Mouse (Mus musculus) telencephalon, adult 2 months (tissue): ENCODE results near the gene Kalrn.

Experiments
- DNase-seq: peaks from one replicate; pipeline ENCODE4 v3.0.0-alpha.2; 2011; ENCODE audit warnings: low read depth, low spot score

The Kalrn gene

DNA sequence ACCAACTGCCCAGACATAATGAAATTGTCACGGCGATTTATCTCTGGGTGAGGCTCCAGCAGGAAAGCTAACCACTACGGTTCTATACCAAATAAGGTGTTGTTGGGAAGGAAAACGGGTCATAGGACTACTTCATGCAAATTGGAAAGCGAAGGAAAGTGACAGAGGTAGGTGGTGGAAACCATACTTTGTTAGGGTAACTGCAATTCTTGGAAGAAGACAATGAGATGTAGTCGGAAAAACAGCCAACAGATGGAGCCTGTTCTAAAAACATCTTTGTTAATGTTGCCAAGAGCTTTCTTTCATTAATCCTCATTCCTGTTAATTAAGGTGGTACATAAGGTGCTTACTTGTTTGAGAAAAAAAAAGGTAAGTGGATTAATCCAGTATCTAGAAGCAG lies 533.1 kb downstream of the Kalrn start:
- no peak for DNase-seq

DNA sequence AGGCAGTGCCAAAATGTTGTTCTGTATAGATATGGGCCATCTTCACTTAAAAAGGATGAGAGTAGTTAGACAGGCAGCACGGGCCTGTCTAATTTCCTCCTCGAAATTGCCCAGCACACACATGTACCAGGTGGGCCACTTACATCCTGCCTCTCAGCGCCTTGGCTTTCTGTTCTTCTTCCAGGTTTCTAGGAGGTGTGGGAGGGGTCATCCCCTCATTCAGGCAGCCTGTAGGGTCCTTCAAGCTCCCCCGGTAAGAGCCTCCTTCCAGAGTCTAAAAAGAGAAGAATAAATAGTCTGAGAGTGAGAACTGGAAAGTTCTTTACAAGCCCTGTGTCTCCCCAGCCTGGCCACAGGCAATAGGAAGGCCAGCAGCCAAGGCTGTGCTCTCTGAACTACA lies 533.6 kb downstream of the Kalrn start:
- no peak for DNase-seq

DNA sequence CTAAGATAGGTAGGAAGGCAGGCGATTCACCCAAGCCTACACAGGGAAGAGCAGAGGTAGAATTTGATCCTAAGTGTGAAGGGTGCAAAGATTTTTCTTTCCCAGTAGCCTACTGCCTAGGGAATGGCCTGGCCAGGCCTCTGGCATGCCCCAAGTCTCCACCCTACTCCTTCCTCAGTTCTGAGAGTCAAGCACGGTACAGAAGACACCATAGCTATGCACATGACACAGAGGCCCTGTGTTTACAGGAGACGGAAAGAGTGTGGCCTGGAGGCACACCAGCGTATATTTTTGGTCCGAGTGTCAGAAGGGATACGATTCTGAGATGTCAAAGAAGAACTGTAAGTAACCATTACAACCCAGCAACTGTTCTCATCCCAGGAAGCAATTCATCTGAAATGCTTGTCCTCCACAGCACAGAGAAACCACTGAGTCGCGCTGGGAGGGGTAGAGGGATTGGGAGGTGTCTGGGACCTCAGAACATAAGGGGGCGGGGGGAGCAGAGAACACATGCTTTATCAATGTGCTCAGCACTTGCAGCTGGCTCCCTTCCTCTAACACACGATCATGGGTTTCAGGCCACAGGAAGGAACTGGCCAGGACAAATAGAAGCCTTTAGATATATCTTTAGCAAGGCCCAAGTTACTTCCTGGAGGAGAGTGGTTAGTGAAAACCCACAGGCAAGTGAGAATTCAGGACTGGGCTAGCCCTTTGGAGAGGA lies 536.8 kb downstream of the Kalrn start:
- DNase-seq, result no peak

DNA sequence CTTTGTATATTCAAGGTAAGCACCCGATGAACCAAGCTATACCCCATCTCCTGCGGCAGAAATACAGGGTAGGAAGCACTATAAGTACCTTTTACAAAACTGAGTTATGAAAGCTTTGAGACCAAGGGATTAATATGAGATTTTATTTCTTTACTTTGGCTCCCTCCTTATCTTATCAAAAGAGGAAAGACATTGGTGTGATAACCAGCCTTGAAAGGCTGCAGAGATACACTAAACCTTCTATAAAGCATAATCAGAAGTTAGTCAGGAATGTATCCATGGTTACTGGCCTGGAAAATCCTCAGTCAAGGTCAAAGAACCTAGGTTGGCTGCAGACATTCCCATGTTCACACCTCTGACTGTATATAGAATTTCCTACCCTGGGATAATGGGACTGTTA lies 537.6 kb downstream of the Kalrn start:
- no peak for DNase-seq

DNA sequence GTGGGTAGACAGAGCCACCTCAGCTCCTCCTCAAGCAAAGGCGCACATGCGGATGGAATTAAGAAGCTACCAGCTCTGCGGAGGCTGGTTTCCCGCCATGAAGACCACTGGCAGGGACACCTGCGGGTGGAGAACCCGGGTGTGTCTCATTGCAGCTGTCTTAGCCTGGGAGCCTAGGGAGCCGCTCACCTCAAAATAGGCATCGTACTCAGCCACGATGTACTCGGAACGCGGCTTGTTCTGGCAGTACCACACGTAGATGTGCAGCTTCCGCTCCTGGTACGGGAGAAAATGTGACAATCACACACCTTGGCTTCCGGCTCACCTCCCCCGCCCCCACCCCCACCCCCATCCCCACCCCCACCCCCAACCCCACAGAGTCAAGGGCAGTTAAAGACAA lies 539.1 kb downstream of the Kalrn start:
- DNase-seq, result no peak

- no peak for DNase-seq
Measured at GRCm38 (mm10) chr16:34032011-34032645, 541.2 kb downstream of the Kalrn start.

DNA sequence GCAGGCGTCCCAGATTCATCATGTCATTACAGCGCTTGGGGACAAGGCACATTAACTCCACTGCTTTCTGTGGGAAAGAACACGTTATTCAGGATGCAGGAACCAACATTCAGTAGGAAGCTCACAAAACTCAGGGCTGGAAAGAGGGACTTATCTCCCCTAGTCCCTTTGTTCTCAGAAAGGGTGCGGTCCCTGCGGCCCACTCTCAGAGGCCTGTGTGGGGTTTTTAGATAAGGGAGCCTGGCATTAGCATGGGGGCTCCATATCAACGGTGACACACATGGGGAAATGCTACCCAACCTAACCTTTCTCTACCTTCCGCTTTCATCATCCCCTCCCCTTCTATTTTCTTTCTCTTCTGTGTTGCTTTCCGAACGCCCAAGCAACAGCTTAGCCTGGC lies 541.8 kb downstream of the Kalrn start:
- no peak for DNase-seq

GRCm38 (mm10) chr16:34030379-34030778 lies 543.0 kb downstream of the Kalrn start:
- no peak for DNase-seq

- DNase-seq, result no peak
Measured at GRCm38 (mm10) chr16:34029790-34030189, 543.5 kb downstream of the Kalrn start.

DNA sequence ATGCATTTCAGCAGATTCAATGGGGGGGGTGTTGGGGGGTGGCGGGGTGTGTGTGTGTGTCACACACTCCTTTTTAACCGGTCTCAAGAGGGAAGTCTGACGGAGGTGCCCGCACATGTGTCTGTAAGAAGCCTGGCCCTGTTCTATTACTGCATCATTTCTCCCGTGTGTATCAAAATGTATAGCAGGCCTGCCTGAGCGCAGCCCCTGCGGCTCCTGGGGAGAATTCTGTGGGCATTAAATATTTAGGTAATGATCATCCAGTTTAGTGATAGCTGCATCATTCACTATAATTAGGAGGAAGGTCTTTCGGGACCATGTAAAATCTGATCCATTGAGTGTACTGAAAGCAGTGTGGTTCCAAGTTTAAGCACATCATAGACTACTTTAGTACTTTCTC lies 556.1 kb downstream of the Kalrn start:
- DNase-seq, result no peak

DNA sequence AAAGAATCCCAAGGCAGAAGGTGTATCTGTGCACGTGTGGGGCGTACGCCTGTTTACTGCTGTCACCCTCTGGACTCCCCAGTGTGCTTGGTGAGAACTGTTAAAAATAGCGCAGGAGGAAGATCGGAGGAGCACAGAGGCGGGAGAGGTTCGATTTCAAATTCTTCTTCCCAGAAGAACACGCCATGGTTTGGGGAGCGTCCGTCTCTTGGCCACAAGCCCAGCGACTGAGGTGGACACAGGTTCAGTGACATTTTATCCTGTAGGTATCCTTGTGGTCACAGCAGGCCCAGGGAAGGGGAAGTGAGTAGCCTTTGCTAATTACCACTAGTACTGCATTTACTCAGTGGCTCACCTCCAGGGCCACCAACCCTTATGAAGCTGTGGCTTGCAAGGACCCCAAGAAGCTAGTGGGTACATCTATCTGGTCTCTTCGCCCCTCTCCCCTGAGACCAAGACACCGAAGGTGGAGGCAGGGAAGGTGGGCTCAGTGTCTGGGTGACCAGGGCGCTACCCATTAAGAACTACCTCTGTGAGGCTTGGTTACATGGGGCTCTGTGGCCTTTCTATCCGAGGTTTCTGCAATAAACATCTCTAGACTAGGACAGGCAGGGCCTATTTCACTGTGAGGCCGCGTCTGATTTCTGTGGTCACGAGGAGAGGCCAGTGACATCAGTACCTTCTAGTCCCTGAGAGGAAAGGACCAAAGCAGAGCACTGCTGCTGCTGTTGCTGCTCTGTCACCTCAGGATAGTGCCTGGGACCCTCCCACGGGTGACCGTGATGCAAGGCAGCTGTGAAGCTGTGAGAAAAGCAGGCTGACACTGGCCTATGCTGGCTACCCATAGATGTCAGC lies 561.1 kb downstream of the Kalrn start:
- DNase-seq, result no peak

DNA sequence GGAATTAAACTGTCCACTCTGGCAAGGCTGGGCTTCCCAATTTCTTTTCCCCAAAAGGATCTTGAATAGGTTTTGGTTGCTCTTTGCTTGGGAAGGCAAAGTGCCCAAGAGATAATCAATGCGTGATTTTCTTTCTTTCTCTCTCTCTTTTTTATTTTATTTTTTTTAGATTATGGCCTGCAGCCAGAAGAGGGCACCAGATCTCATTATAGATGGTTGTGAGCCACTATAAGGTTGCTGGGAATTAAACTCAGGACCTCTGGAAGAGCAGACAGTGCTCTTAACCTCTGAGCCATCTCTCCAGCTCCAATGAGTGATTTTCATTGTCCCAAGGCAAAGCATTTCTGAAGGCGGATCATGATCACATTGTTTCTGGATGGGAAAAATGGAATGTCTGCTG lies 563.8 kb downstream of the Kalrn start:
- no peak for DNase-seq

DNA sequence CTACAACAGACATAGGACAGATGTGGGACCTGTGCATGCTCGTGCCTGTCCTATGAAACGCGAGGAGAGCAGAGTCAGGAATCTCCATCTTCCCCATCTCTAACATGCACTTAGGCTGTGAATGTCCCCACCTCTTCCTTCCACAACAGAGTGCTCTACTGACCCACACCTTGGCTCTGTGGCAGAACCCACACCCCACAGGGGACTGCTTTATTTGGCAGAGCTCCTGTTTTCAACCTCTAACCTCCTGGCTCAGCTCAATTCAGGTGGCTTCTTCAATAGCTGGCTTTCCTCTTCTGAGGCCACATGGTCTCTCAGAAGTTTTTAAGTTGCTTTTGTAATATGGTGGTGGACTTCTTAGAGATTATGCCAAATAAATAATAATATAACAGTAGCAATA lies 567.3 kb downstream of the Kalrn start:
- DNase-seq, result no peak

GRCm38 (mm10) chr16:34004128-34004578 lies 569.2 kb downstream of the Kalrn start:
- DNase-seq, result peak; percentile 22

DNA sequence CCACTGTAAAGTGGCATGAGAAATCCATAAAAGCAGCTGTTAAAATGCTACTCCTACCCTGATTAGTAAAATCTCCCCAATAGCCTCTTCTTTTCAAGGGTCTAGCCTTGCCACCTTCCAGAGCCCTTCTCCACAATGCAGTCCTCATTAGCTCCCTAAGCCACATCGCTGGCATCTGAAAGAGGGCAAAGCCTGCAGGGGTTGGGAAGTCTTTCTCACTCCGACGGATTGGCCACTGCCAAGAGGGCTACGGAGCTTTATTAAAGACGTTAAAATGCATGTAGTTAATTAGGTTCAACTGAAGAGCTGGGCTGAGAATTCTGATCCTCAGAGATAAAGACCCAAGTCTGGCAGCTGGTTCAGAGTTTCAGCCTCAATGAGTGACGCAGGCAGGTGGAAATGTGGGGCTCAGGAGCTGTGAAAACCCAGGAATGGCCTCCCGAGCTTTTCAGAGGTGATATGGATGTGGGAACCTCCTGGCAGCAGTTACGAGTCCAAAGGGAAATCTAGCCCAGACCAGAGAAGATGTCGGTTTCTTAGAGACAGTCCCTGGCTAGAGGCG lies 569.7 kb downstream of the Kalrn start:
- DNase-seq, result no peak

DNA sequence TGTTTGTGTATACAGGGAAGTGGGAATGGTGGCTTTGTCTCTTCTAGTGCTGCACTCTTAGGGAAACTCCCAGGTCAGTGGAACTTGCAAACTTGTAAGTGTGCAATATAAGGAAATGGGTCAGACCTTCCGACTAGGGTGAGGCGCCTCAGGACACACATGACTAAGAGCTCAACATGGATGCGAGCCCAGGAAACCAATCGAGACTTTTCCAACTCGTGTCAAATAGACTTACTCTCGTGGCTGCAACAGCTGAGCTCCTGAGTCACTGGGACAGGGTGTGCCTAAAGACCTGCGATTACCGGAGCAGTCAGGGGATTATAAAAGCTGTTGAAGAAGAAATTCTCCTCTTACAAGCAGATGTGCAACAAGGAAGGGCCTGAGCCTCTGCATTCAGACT lies 572.6 kb downstream of the Kalrn start:
- DNase-seq, result no peak

- no peak for DNase-seq
Measured at GRCm38 (mm10) chr16:33999388-33999787, 573.9 kb downstream of the Kalrn start.

- DNase-seq, result no peak
Measured at GRCm38 (mm10) chr16:33998011-33998410, 575.3 kb downstream of the Kalrn start.

GRCm38 (mm10) chr16:33996030-33996429 lies 577.3 kb downstream of the Kalrn start:
- no peak for DNase-seq

DNA sequence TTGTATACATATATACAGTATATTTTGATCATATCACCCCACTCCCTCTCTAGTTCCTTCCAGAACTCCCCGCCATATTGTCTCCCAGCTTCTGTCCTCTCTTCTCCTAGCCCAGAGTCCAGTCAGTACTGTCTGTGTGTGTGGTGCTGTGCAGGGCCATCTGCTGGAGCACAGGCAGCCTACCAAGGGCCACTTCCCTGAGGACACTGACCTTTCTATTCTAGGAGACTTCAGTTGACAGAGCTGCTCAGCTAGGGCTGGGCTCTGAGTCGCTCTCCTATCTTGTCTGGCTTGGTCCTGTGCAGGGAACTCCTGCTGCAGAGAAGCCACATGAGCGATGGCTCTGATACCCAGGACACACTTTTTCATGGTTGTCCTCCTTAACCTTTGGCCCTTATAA lies 577.8 kb downstream of the Kalrn start:
- DNase-seq, result no peak

- DNase-seq, result no peak
Measured at GRCm38 (mm10) chr16:33994321-33994720, 579.0 kb downstream of the Kalrn start.

GRCm38 (mm10) chr16:33990712-33991111 lies 582.6 kb downstream of the Kalrn start:
- no peak for DNase-seq
